Mouse (Mus musculus) megakaryocyte, embryonic 14.5 days (primary cell): ENCODE data around the gene Tmprss13.

Experiments used
- FLI1 ChIP-seq: IDR thresholded peaks from 2 replicates; pipeline ENCODE4 v1.6.1; 2012; ENCODE audit warnings: low read length, inconsistent platforms, mixed read lengths
- GATA1 ChIP-seq: IDR thresholded peaks from 3 replicates; pipeline ENCODE4 v1.6.1; 2012; ENCODE audit warnings: mixed read lengths, low read length, inconsistent platforms, borderline replicate concordance

GRCm38 (mm10) chr9:45388385-45388994 is 69.6 kb downstream of the Tmprss13 start:
- TF ChIP-seq GATA1 (no peak), FLI1 (no peak)
